Mouse (Mus musculus): Measurements from ENCODE around the gene Arl10. TPM values are rescaled to one million over a fixed set of nuclear protein-coding genes. Genes with fewer than 3 reads are reported as not detected.
A peak's percentile ranks its signal among the peaks of the same experiment; 100 is the strongest.

The Arl10 gene
- polyA plus RNA-seq, 1 experiment from 2014 or later = 29.7 TPM

DNA sequence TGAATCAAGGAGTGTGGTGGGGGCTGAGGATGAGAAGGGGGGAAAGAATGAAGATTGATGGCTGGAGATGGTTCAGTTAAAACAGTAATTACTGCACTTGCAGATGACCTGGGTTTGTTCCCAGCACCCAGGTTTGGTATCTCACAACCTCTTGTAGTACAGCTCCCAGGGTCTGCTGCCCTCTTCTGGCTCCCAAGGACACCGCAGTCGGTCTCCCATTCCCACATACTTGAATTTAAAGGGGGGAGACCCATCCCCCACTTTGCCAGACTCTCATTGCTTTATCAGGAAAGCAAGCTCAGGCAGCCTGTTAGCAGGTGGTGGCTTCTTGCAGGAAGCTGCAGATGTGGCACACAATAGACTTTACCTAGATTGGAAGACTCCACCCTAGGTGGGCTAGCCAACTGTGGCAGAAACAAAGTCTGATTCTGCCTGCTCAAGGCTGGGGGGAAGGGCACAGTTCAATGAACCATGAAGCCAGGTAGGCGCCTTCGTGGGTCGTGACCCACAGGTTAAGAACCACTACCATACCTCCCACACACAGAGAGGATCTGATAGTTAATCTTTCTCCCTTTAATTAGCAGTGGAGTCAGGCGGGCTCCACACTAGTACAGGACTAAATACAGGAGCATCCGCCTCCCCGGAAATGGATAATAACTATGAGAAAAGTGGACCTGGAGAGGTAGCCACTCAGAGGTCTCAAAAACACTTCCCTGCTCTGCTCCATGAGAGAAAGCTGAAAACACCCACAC is 9.0 kb upstream of the Arl10 start:
- peak overlapping the region; percentile 97 for H3K4me3 ChIP-seq
- peak; percentile 59 for DNase-seq (ENCODE audit: low spot score)
- H3K4me1 ChIP-seq = peaks cover 20% of the 10 kb centered on the region
- H3K36me3 ChIP-seq = peaks cover 30% of the 10 kb centered on the region
- no peaks in the 10 kb centered on the region for H3K27me3 ChIP-seq (ENCODE audit: low read depth, poor library complexity, severe bottlenecking)
- peak overlapping the region; percentile 97 for H3K27ac ChIP-seq (replicated peaks)
- 43% methylated on average over 8 of the region's 8 CpGs for WGBS
- H3K9me3 ChIP-seq (replicated peaks) = no peaks in the 10 kb centered on the region

DNA sequence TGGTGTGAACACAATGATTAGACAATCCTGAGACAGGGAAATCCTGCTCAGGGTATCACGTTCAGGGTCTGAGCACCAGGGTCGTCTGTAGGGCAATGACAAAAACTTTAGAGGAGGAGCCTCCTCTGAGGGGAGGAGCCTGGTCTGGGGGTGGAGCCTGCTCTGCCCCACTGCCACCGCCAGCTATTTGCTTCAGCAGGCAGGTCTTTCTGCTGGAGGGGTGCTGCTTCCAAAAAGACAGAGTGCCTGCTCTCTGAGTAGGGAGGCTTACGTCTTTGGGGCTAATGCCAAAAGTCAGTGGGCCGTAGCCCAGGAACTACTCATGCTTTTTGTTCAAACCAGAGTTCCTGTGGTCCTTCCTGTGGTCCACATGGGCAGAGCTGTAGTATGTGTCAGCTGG is 6.4 kb upstream of the Arl10 start:
- Histone ChIP-seq H3K36me3 (peaks cover 4% of the 10 kb centered on the region), H3K4me3 (no peak overlapping the region), H3K9me3 (replicated peaks) (no peaks in the 10 kb centered on the region), H3K27ac (replicated peaks) (no peak overlapping the region), H3K4me1 (peaks cover 26% of the 10 kb centered on the region), H3K27me3 (ENCODE audit: low read depth, poor library complexity, severe bottlenecking) (peaks cover 8% of the 10 kb centered on the region)
- WGBS = 43% methylated on average over 5 of the region's 5 CpGs
- no peak for DNase-seq (ENCODE audit: low spot score)

DNA sequence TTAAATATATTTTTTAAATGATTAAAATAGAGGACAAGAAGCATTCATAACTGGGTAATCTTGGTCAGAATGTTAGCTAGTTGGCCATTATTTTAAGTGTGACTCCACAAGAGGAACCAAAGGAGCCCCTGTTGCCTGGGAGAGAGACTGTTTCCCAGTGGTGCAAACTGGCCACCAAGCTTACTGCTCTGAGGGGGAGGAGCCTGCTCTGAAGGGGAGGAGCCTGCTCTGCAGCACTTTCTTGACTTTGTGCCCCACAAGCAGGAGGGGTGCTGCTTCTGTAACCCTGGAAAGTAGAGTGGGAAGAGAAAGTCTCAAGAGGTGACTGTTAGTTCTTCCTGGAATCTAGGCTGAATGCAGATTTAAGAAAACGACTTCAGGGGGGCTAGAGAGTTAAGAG is 5.5 kb upstream of the Arl10 start:
- H3K36me3 ChIP-seq = no peaks in the 10 kb centered on the region
- H3K4me3 ChIP-seq = no peak overlapping the region
- no peaks in the 10 kb centered on the region for H3K9me3 ChIP-seq (replicated peaks)
- peaks cover 18% of the 10 kb centered on the region for H3K4me1 ChIP-seq
- no peak for DNase-seq (ENCODE audit: low spot score)
- no peak overlapping the region for H3K27ac ChIP-seq (replicated peaks)
- peaks cover 17% of the 10 kb centered on the region for H3K27me3 ChIP-seq (ENCODE audit: low read depth, poor library complexity, severe bottlenecking)
- 56% methylated on average over 1 of the region's 1 CpGs for WGBS

DNA sequence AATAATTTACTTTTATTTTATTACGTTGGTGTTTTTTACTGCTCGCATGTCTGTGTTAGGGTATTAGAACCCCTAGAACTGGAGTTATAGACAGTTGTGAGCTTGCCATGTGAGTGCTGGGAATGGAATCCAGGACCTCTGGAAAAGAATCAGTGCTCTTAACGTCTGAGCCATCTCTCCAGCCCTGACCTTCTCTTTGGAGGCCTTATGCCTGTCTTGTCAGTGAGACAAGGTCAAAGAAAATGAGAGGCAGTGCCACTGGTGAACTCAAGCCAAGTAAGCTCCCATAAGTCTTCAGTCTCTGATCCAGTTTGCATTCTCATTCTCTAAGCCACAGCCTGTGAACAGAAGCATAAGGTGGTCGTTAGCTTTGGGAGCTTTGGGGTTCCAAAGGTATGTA is 4.1 kb upstream of the Arl10 start:
- Histone ChIP-seq H3K27me3 (ENCODE audit: low read depth, poor library complexity, severe bottlenecking) (peaks cover 19% of the 10 kb centered on the region), H3K27ac (replicated peaks) (no peak overlapping the region), H3K4me1 (peaks cover 25% of the 10 kb centered on the region), H3K9me3 (replicated peaks) (no peaks in the 10 kb centered on the region), H3K36me3 (no peaks in the 10 kb centered on the region), H3K4me3 (no peak overlapping the region)
- DNase-seq (ENCODE audit: low spot score) = no peak
- 79% methylated on average over 4 of the region's 4 CpGs for WGBS

DNA sequence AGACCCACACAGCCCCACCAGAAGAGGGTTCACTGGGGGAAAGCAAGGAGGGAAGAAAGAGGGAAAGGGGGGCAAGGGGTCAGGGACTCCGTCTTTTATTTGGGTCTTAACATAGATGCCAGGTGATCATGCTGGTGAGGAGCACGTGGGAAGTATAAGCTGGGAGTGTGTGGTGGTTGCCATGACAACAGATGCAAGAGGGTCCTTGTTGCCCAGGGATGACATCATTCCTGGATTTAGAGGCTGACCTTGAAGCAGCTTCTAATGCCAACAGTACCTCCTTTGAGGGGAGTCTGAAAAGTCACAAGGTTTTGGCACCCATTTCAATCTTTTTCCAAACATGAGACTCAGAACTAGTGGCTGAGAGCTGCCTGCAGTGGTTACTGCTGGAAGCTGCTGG is 3.2 kb upstream of the Arl10 start:
- 33% methylated on average over 2 of the region's 2 CpGs for WGBS
- no peak for DNase-seq (ENCODE audit: low spot score)
- Histone ChIP-seq H3K4me3 (no peak overlapping the region), H3K4me1 (peaks cover 30% of the 10 kb centered on the region), H3K27me3 (ENCODE audit: low read depth, poor library complexity, severe bottlenecking) (peaks cover 19% of the 10 kb centered on the region), H3K9me3 (replicated peaks) (no peaks in the 10 kb centered on the region), H3K27ac (replicated peaks) (no peak overlapping the region), H3K36me3 (peaks cover 4% of the 10 kb centered on the region)

DNA sequence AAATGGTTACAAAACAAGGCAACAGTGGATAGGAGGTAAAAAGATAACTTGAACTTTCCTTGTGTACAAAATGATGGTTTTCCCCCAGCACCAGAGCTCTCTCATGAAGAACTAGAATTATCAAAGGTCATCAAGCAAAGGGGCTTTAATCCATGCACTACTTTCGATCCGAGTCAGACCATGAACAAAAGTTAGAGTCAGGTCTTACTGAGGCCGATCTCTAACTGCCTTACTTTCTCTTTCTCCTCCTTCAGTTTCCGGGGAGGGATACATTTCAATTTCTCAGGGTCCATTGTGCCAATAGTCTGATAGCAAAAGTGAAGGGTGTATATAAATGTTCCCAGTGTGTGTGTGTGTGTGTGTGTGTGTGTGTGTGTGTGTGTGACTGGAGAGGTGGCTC is 2.2 kb upstream of the Arl10 start:
- 82% methylated on average over 4 of the region's 4 CpGs for WGBS
- H3K27me3 ChIP-seq (ENCODE audit: low read depth, poor library complexity, severe bottlenecking) = peaks cover 19% of the 10 kb centered on the region

DNA sequence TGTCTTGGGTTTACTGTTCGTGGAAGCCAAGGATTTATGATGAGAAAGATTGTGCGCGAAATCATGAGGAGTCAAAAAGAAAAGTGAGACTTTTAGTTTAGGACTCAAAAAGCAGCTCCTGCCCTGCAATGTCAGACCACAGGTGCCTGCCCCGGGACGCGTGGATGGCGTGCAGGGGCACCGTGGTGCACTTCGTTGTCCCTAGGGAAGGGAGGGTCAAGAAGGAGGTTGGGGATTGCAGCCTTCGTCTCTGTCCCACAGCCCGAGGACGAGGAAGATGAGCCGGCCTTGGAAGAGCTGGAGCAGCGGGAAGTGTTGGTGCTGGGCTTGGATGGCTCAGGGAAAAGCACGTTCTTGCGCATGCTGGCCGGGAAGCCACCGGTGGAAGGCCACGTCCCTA is 674 bp downstream of the Arl10 start:
- no peak for DNase-seq (ENCODE audit: low spot score)
- peak overlapping the region; percentile 93 for H3K27ac ChIP-seq (replicated peaks)
- peak overlapping the region; percentile 80 for H3K4me3 ChIP-seq
- WGBS = 3% methylated on average over 19 of the region's 19 CpGs
- peaks cover 41% of the 10 kb centered on the region for H3K4me1 ChIP-seq
- no peaks in the 10 kb centered on the region for H3K9me3 ChIP-seq (replicated peaks)
- peaks cover 42% of the 10 kb centered on the region for H3K36me3 ChIP-seq
- peaks cover 19% of the 10 kb centered on the region for H3K27me3 ChIP-seq (ENCODE audit: low read depth, poor library complexity, severe bottlenecking)

More for the DNA sequence above, 2.2 kb upstream of the Arl10 start:
- no peak overlapping the region for H3K27ac ChIP-seq (replicated peaks)
- H3K4me3 ChIP-seq = no peak overlapping the region
- no peaks in the 10 kb centered on the region for H3K9me3 ChIP-seq (replicated peaks)
- no peak for DNase-seq (ENCODE audit: low spot score)
- peaks cover 36% of the 10 kb centered on the region for H3K4me1 ChIP-seq
- peaks cover 14% of the 10 kb centered on the region for H3K36me3 ChIP-seq

DNA sequence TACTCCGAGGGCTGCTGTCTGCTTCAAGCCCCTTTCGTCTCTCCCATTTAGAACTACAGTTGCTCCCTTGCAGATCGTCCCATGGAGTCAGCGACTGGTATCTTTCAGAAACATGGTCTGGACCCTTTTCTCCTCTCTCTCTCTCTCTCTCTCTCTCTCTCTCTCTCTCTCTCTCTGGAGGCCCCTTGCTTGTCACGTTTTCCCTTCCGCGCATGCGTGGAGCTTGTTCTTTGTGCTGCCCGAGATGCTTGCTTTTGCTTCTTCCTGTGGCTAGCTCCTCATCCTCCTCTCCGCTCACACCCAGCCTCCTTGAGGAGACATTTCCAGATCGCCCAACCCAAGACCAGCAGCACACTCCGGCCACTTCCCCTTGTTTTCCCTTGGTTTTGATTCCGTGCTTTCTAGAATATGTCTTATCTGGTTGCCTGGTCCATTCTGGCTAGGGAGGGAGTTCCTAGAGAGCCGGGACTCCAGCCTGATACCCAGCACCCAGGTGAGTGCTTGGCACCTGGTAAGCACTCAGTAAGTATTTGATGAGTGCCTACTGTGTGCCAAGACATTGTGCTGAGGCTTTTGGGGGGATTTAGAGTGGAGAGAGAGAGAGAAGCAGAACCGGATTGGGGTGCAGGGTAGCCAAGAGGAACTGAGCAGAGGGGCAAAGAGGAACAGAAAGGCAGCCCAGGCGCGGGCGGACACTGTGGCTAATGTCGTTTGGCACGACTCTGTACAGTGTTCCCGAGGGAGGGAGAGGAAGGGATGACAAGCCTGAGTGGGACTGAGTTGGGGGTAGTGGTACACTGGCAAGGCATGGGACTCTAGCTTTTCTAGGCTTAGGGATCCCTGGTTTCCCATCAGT is 3.1 kb downstream of the Arl10 start:
- Histone ChIP-seq H3K4me1 (peaks cover 35% of the 10 kb centered on the region), H3K9me3 (replicated peaks) (no peaks in the 10 kb centered on the region), H3K36me3 (peaks cover 66% of the 10 kb centered on the region), H3K27me3 (ENCODE audit: low read depth, poor library complexity, severe bottlenecking) (peaks cover 16% of the 10 kb centered on the region), H3K4me3 (no peak overlapping the region), H3K27ac (replicated peaks) (no peak overlapping the region)
- 86% methylated on average over 21 of the region's 21 CpGs for WGBS
- no peak for DNase-seq (ENCODE audit: low spot score)

DNA sequence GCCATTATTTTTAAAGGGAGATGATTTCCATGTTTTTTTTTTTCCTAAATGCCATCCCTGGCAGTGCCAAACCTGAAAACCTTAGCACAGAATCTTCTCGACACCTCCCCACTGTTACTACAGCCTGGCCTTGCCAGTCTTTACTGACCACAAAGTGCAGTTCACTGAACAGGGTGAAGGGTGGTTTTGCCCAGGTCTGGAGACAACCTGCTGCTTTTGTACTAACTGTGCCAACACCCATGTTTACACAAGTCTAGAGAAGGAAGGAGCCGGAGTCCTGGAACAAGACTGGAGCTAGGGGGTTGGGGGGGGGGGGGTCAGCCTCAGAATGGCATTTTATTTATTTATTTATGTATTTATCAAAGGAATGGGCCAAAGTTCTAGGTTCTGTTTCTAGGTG is 6.6 kb downstream of the Arl10 start:
- Histone ChIP-seq H3K4me1 (peaks cover 13% of the 10 kb centered on the region), H3K4me3 (no peak overlapping the region), H3K9me3 (replicated peaks) (no peaks in the 10 kb centered on the region), H3K27me3 (ENCODE audit: low read depth, poor library complexity, severe bottlenecking) (no peaks in the 10 kb centered on the region), H3K27ac (replicated peaks) (no peak overlapping the region), H3K36me3 (peaks cover 99% of the 10 kb centered on the region)
- WGBS = 81% methylated on average over 2 of the region's 2 CpGs
- no peak for DNase-seq (ENCODE audit: low spot score)

DNA sequence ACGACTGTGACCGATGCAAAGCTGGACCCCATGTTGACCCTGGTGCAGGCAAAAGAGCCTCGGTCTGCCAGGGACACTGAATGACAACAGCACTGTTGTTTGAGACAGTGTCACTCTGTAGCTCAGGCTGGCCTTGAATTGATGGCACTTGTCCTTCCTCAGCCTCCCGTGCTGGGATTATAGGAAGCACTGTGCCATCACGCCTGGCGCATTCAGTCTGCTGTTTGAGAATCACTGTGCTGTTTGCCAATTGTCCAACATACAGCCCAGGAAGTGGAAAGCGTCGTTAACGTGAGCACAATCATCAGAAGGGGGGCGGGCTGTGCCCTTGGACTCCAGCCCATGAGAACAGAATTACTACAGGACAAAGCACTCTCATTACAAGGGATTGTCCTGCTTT is 7.3 kb downstream of the Arl10 start:
- H3K27me3 ChIP-seq (ENCODE audit: low read depth, poor library complexity, severe bottlenecking) = no peaks in the 10 kb centered on the region
- H3K9me3 ChIP-seq (replicated peaks) = no peaks in the 10 kb centered on the region
- H3K4me1 ChIP-seq = peaks cover 6% of the 10 kb centered on the region; the same call in 1 of the 2 replicates
- no peak overlapping the region for H3K27ac ChIP-seq (replicated peaks)
- DNase-seq (ENCODE audit: low spot score) = no peak
- 90% methylated on average over 10 of the region's 10 CpGs for WGBS
- H3K36me3 ChIP-seq = peaks cover 100% of the 10 kb centered on the region
- no peak overlapping the region for H3K4me3 ChIP-seq

DNA sequence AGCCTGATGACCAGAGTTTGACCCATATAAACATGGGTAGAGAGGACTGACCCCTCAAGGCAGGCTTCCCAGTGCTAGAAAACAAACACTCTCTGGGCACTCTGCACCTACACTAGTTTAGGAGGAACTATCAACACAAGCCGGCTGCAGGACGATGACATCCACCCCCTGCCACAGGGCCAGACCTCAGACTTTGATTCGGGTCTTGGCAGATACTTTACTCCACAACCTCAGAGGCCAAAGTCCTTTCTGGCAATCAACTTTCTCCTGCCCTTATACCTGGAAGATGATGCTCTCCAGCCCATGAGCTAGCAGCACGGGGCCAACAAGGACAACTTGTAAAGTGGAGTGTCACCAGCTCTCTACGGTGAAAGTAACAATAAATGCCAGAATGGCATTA is 8.0 kb downstream of the Arl10 start:
- no peaks in the 10 kb centered on the region for H3K9me3 ChIP-seq (replicated peaks)
- H3K4me3 ChIP-seq = no peak overlapping the region
- no peak overlapping the region for H3K27ac ChIP-seq (replicated peaks)
- no peaks in the 10 kb centered on the region for H3K27me3 ChIP-seq (ENCODE audit: low read depth, poor library complexity, severe bottlenecking)
- 92% methylated on average over 5 of the region's 5 CpGs for WGBS
- no peak for DNase-seq (ENCODE audit: low spot score)
- H3K36me3 ChIP-seq = peaks cover 100% of the 10 kb centered on the region
- H3K4me1 ChIP-seq = peaks cover 4% of the 10 kb centered on the region; the same call in 1 of the 2 replicates

DNA sequence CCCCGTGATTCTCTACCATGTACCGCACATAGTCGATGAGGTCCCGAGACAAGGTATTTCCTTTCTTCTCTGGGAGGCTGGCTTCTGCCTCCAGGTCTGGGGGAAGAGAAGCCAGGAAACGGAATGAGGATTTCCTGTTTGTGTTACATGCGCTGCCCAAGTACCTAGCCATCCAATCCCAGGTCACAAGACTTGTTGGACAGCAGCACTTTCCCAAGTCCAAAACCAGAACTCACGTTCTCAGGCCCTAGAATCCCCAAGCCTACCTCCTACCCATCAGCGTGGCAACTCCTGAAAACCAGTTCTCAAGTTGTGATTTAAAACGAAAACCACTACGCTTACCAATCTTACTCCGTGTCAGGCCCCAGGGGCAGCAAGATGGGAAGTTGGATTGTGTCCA is 11.0 kb downstream of the Arl10 start:
- no peak overlapping the region for H3K4me3 ChIP-seq
- no peaks in the 10 kb centered on the region for H3K27me3 ChIP-seq (ENCODE audit: low read depth, poor library complexity, severe bottlenecking)
- DNase-seq (ENCODE audit: low spot score) = no peak
- no peaks in the 10 kb centered on the region for H3K9me3 ChIP-seq (replicated peaks)
- no peak overlapping the region for H3K27ac ChIP-seq (replicated peaks)
- 93% methylated on average over 11 of the region's 11 CpGs for WGBS
- peaks cover 79% of the 10 kb centered on the region for H3K36me3 ChIP-seq
- H3K4me1 ChIP-seq = peaks cover 15% of the 10 kb centered on the region

DNA sequence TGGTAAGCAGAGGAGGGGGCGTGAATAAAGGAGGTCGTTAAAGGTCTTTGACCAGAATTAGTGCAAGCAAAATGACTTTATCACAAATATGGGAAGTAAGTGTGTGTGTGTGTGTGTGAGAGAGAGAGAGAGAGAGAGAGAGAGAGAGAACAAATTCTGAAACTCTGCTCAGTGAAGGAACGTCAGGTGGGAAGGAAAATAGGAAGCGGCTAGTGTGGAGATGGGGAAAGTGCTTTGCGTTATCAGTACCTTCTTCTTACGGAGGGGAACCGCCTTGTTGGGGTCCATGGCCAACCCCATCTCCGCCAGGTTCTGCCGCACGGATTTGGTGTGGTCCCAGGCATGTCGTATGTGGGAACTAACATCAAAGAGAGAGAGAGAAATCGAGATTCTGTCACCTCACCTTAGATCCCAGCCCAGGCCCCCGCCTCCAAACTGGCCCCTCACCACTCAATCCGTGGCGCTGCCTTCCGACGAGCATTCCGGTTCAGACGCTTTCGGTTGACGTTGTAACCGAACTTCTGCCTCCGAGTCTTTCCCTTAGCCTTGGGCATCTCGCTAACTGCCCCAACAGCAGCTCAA is 14.7 kb downstream of the Arl10 start:
- peaks cover 46% of the 10 kb centered on the region for H3K36me3 ChIP-seq
- peaks cover 26% of the 10 kb centered on the region for H3K4me1 ChIP-seq
- H3K9me3 ChIP-seq (replicated peaks) = no peaks in the 10 kb centered on the region
- WGBS = 3% methylated on average over 24 of the region's 24 CpGs
- H3K27ac ChIP-seq (replicated peaks) = peak overlapping the region; percentile 87
- no peaks in the 10 kb centered on the region for H3K27me3 ChIP-seq (ENCODE audit: low read depth, poor library complexity, severe bottlenecking)
- DNase-seq (ENCODE audit: low spot score) = no peak
- H3K4me3 ChIP-seq = peak overlapping the region; percentile 93

All from midbrain, embryonic 10.5 days (tissue).